Mouse (Mus musculus): ENCODE results near the gene Gm10277. TPM values are rescaled to one million over a fixed set of nuclear protein-coding genes. Genes with fewer than 3 reads are reported as not detected.

Gm10277 gene
- polyA plus RNA-seq, 1 experiment, result not detected

GRCm38 (mm10) chr11:77791241-77791727 is 3.7 kb upstream of the Gm10277 start:
- no peak for TF ChIP-seq CTCF (IDR thresholded peaks at IDR 0.05; ENCODE audit: extremely low read depth, insufficient read length, insufficient replicate concordance, low read depth, low read length)
- TF ChIP-seq POLR2A (IDR thresholded peaks at IDR 0.05; ENCODE audit: low read depth, low read length), result no peak
- H3K4me1 ChIP-seq (ENCODE audit: control insufficient read depth, insufficient read depth, insufficient read length, low read length), result peaks cover 21% of the 10 kb centered on the region
- 69% methylated on average over 8 of the region's 8 CpGs for WGBS
- 0 out of 2 replicates have a peak, but pooled peaks cover 7% of the 10 kb centered on the region for H3K36me3 ChIP-seq (ENCODE audit: control insufficient read depth, insufficient read depth, low read length)
- H3K27ac ChIP-seq (ENCODE audit: insufficient read depth, low read depth, low read length), result no peak overlapping the region
- no peaks in the 10 kb centered on the region for H3K27me3 ChIP-seq (ENCODE audit: control insufficient read depth, insufficient read depth, low read length)
- H3K4me3 ChIP-seq (ENCODE audit: low read depth, low read length), result no peak overlapping the region

DNA sequence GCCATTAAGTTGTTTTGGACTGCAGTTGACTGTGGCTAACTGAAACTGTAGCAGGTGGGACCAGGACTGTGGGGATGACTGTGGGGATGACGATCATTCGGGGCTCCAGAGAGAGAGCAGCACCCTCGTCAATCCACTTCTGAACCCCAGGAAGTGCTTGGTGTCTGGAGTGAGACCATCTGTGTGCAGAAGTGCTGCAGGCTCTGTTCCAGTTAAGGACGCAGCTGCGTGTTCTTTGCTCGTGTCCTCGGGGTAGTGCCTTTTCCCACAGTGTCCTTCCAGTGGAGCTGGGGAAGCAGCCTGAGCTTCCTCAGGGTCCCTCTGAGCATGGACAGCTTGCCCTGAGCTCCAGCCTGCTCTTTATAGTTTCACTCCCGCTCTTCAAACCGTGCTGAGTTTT is 2.7 kb upstream of the Gm10277 start:
- peaks cover 27% of the 10 kb centered on the region for H3K4me1 ChIP-seq (ENCODE audit: control insufficient read depth, insufficient read depth, insufficient read length, low read length)

GRCm38 (mm10) chr11:77789512-77789911 is 2.0 kb upstream of the Gm10277 start:
- H3K36me3 ChIP-seq (ENCODE audit: control insufficient read depth, insufficient read depth, low read length), result 0 out of 2 replicates have a peak, but pooled peaks cover 5% of the 10 kb centered on the region
- peaks cover 34% of the 10 kb centered on the region for H3K4me1 ChIP-seq (ENCODE audit: control insufficient read depth, insufficient read depth, insufficient read length, low read length)
- no peak overlapping the region for H3K27ac ChIP-seq (ENCODE audit: insufficient read depth, low read depth, low read length)
- H3K27me3 ChIP-seq (ENCODE audit: control insufficient read depth, insufficient read depth, low read length), result no peaks in the 10 kb centered on the region
- H3K4me3 ChIP-seq (ENCODE audit: low read depth, low read length), result no peak overlapping the region
- TF ChIP-seq POLR2A (IDR thresholded peaks at IDR 0.05; ENCODE audit: low read depth, low read length) (no peak), CTCF (IDR thresholded peaks at IDR 0.05; ENCODE audit: extremely low read depth, insufficient read length, insufficient replicate concordance, low read depth, low read length) (no peak)
- 89% methylated on average over 5 of the region's 5 CpGs for WGBS

More for the DNA sequence above, 2.7 kb upstream of the Gm10277 start:
- Histone ChIP-seq H3K36me3 (ENCODE audit: control insufficient read depth, insufficient read depth, low read length) (0 out of 2 replicates have a peak, but pooled peaks cover 5% of the 10 kb centered on the region), H3K27me3 (ENCODE audit: control insufficient read depth, insufficient read depth, low read length) (no peaks in the 10 kb centered on the region), H3K4me3 (ENCODE audit: low read depth, low read length) (no peak overlapping the region), H3K27ac (ENCODE audit: insufficient read depth, low read depth, low read length) (no peak overlapping the region)
- 57% methylated on average over 9 of the region's 9 CpGs for WGBS
- no peak for TF ChIP-seq CTCF (IDR thresholded peaks at IDR 0.05; ENCODE audit: extremely low read depth, insufficient read length, insufficient replicate concordance, low read depth, low read length)
- no peak for TF ChIP-seq POLR2A (IDR thresholded peaks at IDR 0.05; ENCODE audit: low read depth, low read length)

DNA sequence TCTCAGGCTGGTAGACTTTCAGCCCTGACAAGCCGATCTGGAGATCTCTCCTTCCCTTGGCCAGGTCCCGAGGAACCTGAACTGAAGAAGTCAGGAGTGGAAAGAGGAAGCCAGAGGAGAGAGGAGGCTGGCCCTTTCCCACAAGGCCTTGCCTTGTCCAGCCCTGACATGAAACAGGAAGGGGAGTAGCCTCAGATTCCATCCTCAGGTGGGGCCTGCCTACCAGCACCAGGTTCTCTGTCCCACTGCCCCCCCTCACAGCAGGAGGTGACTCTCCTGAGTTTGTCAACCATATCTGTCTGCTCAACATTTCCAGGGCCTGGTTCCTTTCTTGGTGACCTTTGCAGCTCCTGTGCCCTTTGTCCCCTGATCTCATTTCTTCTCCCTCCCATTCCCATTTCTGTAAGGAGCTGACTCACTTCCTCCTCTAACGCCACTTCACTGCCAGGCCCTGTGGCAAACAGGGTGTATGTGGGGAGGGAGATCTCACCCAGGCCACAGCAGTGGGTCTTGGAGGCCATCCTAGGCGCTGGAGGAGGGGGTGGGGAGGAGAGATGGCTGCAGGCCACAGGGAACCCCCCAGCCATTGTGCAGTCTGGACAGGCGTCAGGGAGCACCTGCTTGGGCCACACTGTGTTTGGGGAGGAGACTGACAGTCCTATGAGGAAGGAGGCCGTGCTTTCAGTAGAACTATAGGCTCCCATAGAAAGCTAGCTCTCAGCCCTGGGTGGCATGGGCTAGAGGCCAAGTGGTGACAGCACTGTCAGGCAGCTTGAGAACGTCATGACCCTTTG is 1.6 kb downstream of the Gm10277 start:
- WGBS, result 15% methylated on average over 7 of the region's 7 CpGs
- Histone ChIP-seq H3K4me1 (ENCODE audit: control insufficient read depth, insufficient read depth, insufficient read length, low read length) (peaks cover 51% of the 10 kb centered on the region), H3K36me3 (ENCODE audit: control insufficient read depth, insufficient read depth, low read length) (0 out of 2 replicates have a peak, but pooled peaks cover 10% of the 10 kb centered on the region), H3K27ac (ENCODE audit: insufficient read depth, low read depth, low read length) (peak overlapping the region; percentile 97), H3K4me3 (ENCODE audit: low read depth, low read length) (peak overlapping the region; percentile 31), H3K27me3 (ENCODE audit: control insufficient read depth, insufficient read depth, low read length) (no peaks in the 10 kb centered on the region)
- TF ChIP-seq POLR2A (IDR thresholded peaks at IDR 0.05; ENCODE audit: low read depth, low read length) (peak; percentile 57; the same call in 1 of the 2 replicates), CTCF (IDR thresholded peaks at IDR 0.05; ENCODE audit: extremely low read depth, insufficient read length, insufficient replicate concordance, low read depth, low read length) (no peak)

- TF ChIP-seq CTCF (IDR thresholded peaks at IDR 0.05; ENCODE audit: extremely low read depth, insufficient read length, insufficient replicate concordance, low read depth, low read length) (no peak), POLR2A (IDR thresholded peaks at IDR 0.05; ENCODE audit: low read depth, low read length) (no peak)
- Histone ChIP-seq H3K27me3 (ENCODE audit: control insufficient read depth, insufficient read depth, low read length) (no peaks in the 10 kb centered on the region), H3K4me1 (ENCODE audit: control insufficient read depth, insufficient read depth, insufficient read length, low read length) (peaks cover 55% of the 10 kb centered on the region), H3K4me3 (ENCODE audit: low read depth, low read length) (peak overlapping the region; percentile 10; the same call in 1 of the 2 replicates), H3K36me3 (ENCODE audit: control insufficient read depth, insufficient read depth, low read length) (0 out of 2 replicates have a peak, but pooled peaks cover 6% of the 10 kb centered on the region), H3K27ac (ENCODE audit: insufficient read depth, low read depth, low read length) (peak overlapping the region; percentile 97)
- 39% methylated on average over 5 of the region's 5 CpGs for WGBS
Measured at GRCm38 (mm10) chr11:77785396-77785767, 2.2 kb downstream of the Gm10277 start.

- Histone ChIP-seq H3K4me3 (ENCODE audit: low read depth, low read length) (0 out of 2 replicates have a peak overlapping the region, but pooled peaks have one; percentile 3), H3K36me3 (ENCODE audit: control insufficient read depth, insufficient read depth, low read length) (0 out of 2 replicates have a peak, but pooled peaks cover 6% of the 10 kb centered on the region), H3K27me3 (ENCODE audit: control insufficient read depth, insufficient read depth, low read length) (no peaks in the 10 kb centered on the region), H3K27ac (ENCODE audit: insufficient read depth, low read depth, low read length) (peak overlapping the region; percentile 97), H3K4me1 (ENCODE audit: control insufficient read depth, insufficient read depth, insufficient read length, low read length) (peaks cover 52% of the 10 kb centered on the region)
- no peak for TF ChIP-seq CTCF (IDR thresholded peaks at IDR 0.05; ENCODE audit: extremely low read depth, insufficient read length, insufficient replicate concordance, low read depth, low read length)
- no peak for TF ChIP-seq POLR2A (IDR thresholded peaks at IDR 0.05; ENCODE audit: low read depth, low read length)
- 71% methylated on average over 9 of the region's 9 CpGs for WGBS
Measured at GRCm38 (mm10) chr11:77784894-77785293, 2.7 kb downstream of the Gm10277 start.
